Mouse (Mus musculus) bone marrow, adult 2 months (tissue): ENCODE data around the gene Paip2b.

Experiments used
- CTCF ChIP-seq: fragments of 200-500 bp; IDR thresholded peaks from 2 replicates; pipeline ENCODE4 v1.5.1; 2011; ENCODE audit warnings: low read length, control low read depth; ENCODE audit not compliant: control insufficient read depth, insufficient read depth
- POLR2A ChIP-seq: fragments of 200-500 bp; IDR thresholded peaks from 2 replicates; pipeline ENCODE4 v1.6.1; 2011; ENCODE audit warnings: low read depth, mild to moderate bottlenecking, control low read depth, low read length, borderline replicate concordance; ENCODE audit not compliant: control insufficient read depth

GRCm38 (mm10) chr6:83879815-83880214, 48.3 kb upstream of the Paip2b start:
- TF ChIP-seq POLR2A (no peak), CTCF (no peak)
